Mouse (Mus musculus) adrenal gland, postnatal 4 days (tissue): Measurements from ENCODE around the gene Cep128. TPM values are rescaled to one million over a fixed set of nuclear protein-coding genes. Genes with fewer than 3 reads are reported as not detected.
"Not testable (repeated sequence)": the region's sequence is repeated elsewhere in the genome, so short reads cannot be mapped to it uniquely, and the experiment has no call there.

ENCODE experiments used
- DNase-seq, 2 experiments: peaks; one replicate each; pipeline ENCODE4 v3.0.0; 2021 to 2022; ENCODE audit warnings: low spot score in 2 of 2, mixed read lengths in 2 of 2
- microRNA-seq: library from miRNA; unstranded; fragments of <30 nt; microRNA quantifications from one replicate; pipeline ENCODE4 v1.2.0, GENCODE M21; 2021
- total RNA-seq, 2 experiments: library from RNA; stranded (reverse); gene quantifications; 2 replicates each; pipeline ENCODE4 v1.2.3; 2021

Gene Cep128
- total RNA-seq, 2 experiments from 2014 or later, result 9.7 to 10.7 TPM

GRCm38 (mm10) chr12:90976406-90976805 is 407.8 kb downstream of the Cep128 start:
- DNase-seq, result not testable (repeated sequence)

GRCm38 (mm10) chr12:90975429-90975828 is 408.8 kb downstream of the Cep128 start:
- no peak for DNase-seq

GRCm38 (mm10) chr12:90971156-90971555 is 413.1 kb downstream of the Cep128 start:
- DNase-seq, result no peak

- DNase-seq, result no peak
These were observed 422.7 kb downstream of the Cep128 start for GRCm38 (mm10) chr12:90961386-90962017.

- DNase-seq, result no peak
These were observed 429.3 kb downstream of the Cep128 start for GRCm38 (mm10) chr12:90954740-90955473.

Small RNAs within 50 kb of the gene (microRNA-seq; reads per million reads assigned to microRNA genes)
- gene Gm44370, result not detected

Other genes starting within 250 kb of the Cep128 start
- gene Tshr, start 154 bp upstream of the Cep128 start, total RNA-seq, result 1 to 10 TPM; 1.6 to 1.9 TPM
- gene Gtf2a1, start 206.1 kb upstream of the Cep128 start, total RNA-seq, result 10 to 100 TPM; 46.8 to 48.2 TPM